Mouse (Mus musculus) liver, postnatal 0 days (tissue): ENCODE measurements around the gene Them7.

Experiments
- CTCF ChIP-seq: sonication (generic); IDR thresholded peaks from 2 replicates; pipeline ENCODE4 v1.5.1; 2016; ENCODE audit warnings: antibody characterized with exemption, low read depth
- EP300 ChIP-seq: IDR thresholded peaks from 2 replicates; pipeline ENCODE4 v1.6.1; 2016; ENCODE audit warnings: antibody characterized with exemption, low read depth, mild to moderate bottlenecking

- no peak for TF ChIP-seq CTCF
- TF ChIP-seq EP300: no peak
These were observed 87.9 kb downstream of the Them7 start for GRCm38 (mm10) chr2:105311991-105312390.
